Comparison of ENCODE assay signal across 9 mouse cellular contexts in the genomic region with DNA sequence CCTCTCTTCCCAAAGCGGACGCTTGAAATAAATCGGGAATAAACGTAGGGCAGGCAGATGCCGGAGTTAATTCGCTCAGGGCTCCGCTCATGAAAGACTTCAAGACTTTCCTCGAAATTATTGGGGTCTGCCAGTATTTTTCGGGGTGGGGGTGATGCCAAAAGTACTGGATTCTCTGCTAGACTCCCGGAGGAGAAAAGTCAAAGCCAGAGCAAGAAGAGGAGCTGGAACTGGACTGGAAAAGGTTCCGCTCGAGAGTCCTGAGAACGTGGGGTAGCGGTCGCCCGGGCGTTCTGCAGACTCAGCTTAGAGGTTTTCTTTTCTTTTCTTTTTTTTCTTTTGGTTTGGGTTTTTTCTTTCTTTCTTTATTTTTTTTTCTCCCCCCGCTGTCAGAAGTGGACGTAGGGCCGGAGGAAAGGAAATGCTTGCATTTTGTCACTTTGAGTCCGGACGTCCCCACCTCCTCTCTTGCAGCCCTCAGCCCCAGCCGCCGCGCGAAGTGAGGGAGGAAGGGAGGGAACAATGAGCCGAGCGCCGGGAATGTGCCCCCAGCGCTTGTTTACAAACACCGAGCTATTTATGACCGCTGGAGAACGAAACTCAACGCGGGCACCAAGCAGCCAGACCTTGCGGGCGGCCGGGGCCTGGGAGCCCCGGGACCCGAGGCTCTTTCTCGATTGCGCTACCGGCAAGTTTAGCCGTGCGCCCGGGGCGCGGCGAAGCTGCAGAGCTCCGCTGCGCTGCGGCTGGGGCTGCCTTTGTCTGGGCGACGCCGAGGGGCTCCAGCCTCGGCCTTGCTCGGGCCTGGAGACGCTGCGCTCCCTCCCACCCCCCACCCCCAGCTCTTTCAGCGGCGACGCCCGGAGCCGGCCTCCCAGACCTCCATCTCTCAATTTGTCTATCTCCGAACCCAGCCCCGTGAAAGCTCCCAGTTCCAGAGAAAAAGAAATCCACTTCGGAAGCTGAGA. TPM values are rescaled to one million over a fixed set of nuclear protein-coding genes. Genes with fewer than 3 reads are reported as not detected.
DNase-seq lines count a peak whose midpoint lies in the region; ATAC-seq lines count a peak whose summit lies in the region.
"Had no signal": no experiment of that assay in that cellular context is flagged by ENCODE, and none has a peak within 500 bp of the region (broad histone marks: within the 10 kb centered on the region; RNA-seq: fewer than 3 reads in every experiment).

No protein-coding gene starts in this region.

- H3K27ac ChIP-seq in embryonic facial prominence, embryonic 12.5 days = peak overlapping the region; percentile 99
- peak overlapping the region; percentile 99 for H3K27ac ChIP-seq in heart, embryonic 15.5 days
- peak overlapping the region; percentile 93 for H3K27ac ChIP-seq in limb, embryonic 11.5 days (replicated peaks; ENCODE audit: low read depth, low read length)
- peak overlapping the region; percentile 97 for H3K27ac ChIP-seq in midbrain, embryonic 14.5 days (replicated peaks; ENCODE audit: low read depth, low read length)

- H3K27me3 ChIP-seq in embryonic facial prominence, embryonic 12.5 days = peaks cover 6% of the 10 kb centered on the region; the same call in 1 of the 2 replicates
- H3K27me3 ChIP-seq in heart, embryonic 15.5 days = no peaks in the 10 kb centered on the region
- H3K27me3 ChIP-seq in limb, embryonic 11.5 days (ENCODE audit: control insufficient read depth, insufficient read depth, low read length) = peaks cover 18% of the 10 kb centered on the region
- H3K27me3 ChIP-seq in midbrain, embryonic 14.5 days (ENCODE audit: control insufficient read depth, insufficient read depth, low read length) = peaks cover 11% of the 10 kb centered on the region
- H3K27me3 ChIP-seq: CH12.LX had no signal

- H3K9ac ChIP-seq in embryonic facial prominence, embryonic 12.5 days = peak overlapping the region; percentile 94
- H3K9ac ChIP-seq in heart, embryonic 15.5 days = peak overlapping the region; percentile 96
- peak overlapping the region; percentile 97 for H3K9ac ChIP-seq in limb, embryonic 11.5 days (ENCODE audit: low read length)
- peak overlapping the region; percentile 88 for H3K9ac ChIP-seq in midbrain, embryonic 14.5 days (replicated peaks; ENCODE audit: low read length)

- H3K4me2 ChIP-seq in embryonic facial prominence, embryonic 12.5 days (replicated peaks) = peak overlapping the region; percentile 80
- H3K4me2 ChIP-seq in heart, embryonic 15.5 days = peak overlapping the region; percentile 81
- peak overlapping the region; percentile 55 for H3K4me2 ChIP-seq in limb, embryonic 11.5 days (ENCODE audit: low read depth, severe bottlenecking)
- H3K4me2 ChIP-seq in midbrain, embryonic 14.5 days (ENCODE audit: low read length) = peak overlapping the region; percentile 92

- ATAC-seq in embryonic facial prominence, embryonic 12.5 days (ENCODE audit: insufficient number of reproducible peaks, insufficient read depth, low FRiP score, low TSS enrichment) = peak; percentile 43; the same call in 1 of the 2 replicates
- peak; percentile 45 for ATAC-seq in heart, embryonic 15.5 days (replicated peaks; ENCODE audit: insufficient number of reproducible peaks, insufficient read depth, low FRiP score, low read depth)
- ATAC-seq in limb, embryonic 11.5 days (ENCODE audit: insufficient number of reproducible peaks, low FRiP score, low TSS enrichment, low read depth) = peak; percentile 18
- peak; percentile 55 for ATAC-seq in midbrain, embryonic 14.5 days (ENCODE audit: low FRiP score, low TSS enrichment)

- no peaks in the 10 kb centered on the region for H3K36me3 ChIP-seq in embryonic facial prominence, embryonic 12.5 days
- no peaks in the 10 kb centered on the region for H3K36me3 ChIP-seq in heart, embryonic 15.5 days
- H3K36me3 ChIP-seq in limb, embryonic 11.5 days (ENCODE audit: control insufficient read depth, insufficient read depth, low read length) = no peaks in the 10 kb centered on the region
- H3K36me3 ChIP-seq in midbrain, embryonic 14.5 days (ENCODE audit: control insufficient read depth, insufficient read depth, low read length) = no peaks in the 10 kb centered on the region

- peak; percentile 69 for DNase-seq in kidney, adult 18-20 months
- no peak for DNase-seq in kidney, adult 11 months
- DNase-seq in adipocyte (ENCODE audit: low spot score) = peak; percentile 74
- peak; percentile 82 for DNase-seq in limb, embryonic 11.5 days (ENCODE audit: low spot score)
- peak; percentile 81 for DNase-seq in midbrain, embryonic 14.5 days
- DNase-seq in thymus, postnatal 14 days = no peak

- peak overlapping the region; percentile 65 for H3K4me3 ChIP-seq in embryonic facial prominence, embryonic 12.5 days
- H3K4me3 ChIP-seq in heart, embryonic 15.5 days = peak overlapping the region; percentile 70
- H3K4me3 ChIP-seq in limb, embryonic 11.5 days (ENCODE audit: low read depth, low read length) = peak overlapping the region; percentile 62
- peak overlapping the region; percentile 62 for H3K4me3 ChIP-seq in midbrain, embryonic 14.5 days (replicated peaks; ENCODE audit: low read depth, low read length)

- under 1% methylated on average over 67 of the region's 67 CpGs for WGBS in embryonic facial prominence, embryonic 12.5 days
- under 1% methylated on average over 67 of the region's 67 CpGs for WGBS in heart, embryonic 15.5 days
- under 1% methylated on average over 63 of the region's 67 CpGs for WGBS in limb, embryonic 11.5 days
- WGBS in midbrain, embryonic 14.5 days = under 1% methylated on average over 67 of the region's 67 CpGs

- peaks cover 11% of the 10 kb centered on the region for H3K4me1 ChIP-seq in embryonic facial prominence, embryonic 12.5 days
- peaks cover 17% of the 10 kb centered on the region for H3K4me1 ChIP-seq in heart, embryonic 15.5 days (replicated peaks)
- peaks cover 8% of the 10 kb centered on the region; the same call in 1 of the 2 replicates for H3K4me1 ChIP-seq in limb, embryonic 11.5 days (ENCODE audit: control insufficient read depth, insufficient read depth, low read length)
- peaks cover 16% of the 10 kb centered on the region for H3K4me1 ChIP-seq in midbrain, embryonic 14.5 days (ENCODE audit: control insufficient read depth, insufficient read depth, low read length)

- H3K9me3 ChIP-seq in embryonic facial prominence, embryonic 12.5 days = no peaks in the 10 kb centered on the region
- H3K9me3 ChIP-seq in heart, embryonic 15.5 days (replicated peaks) = no peaks in the 10 kb centered on the region
- no peaks in the 10 kb centered on the region for H3K9me3 ChIP-seq in limb, embryonic 11.5 days (ENCODE audit: control insufficient read depth, low read length)
- H3K9me3 ChIP-seq in midbrain, embryonic 14.5 days (ENCODE audit: control insufficient read depth, low read length) = no peaks in the 10 kb centered on the region

RNA-seq across cellular contexts. Expression of a gene that starts 0.7 kb away (rescaled TPM):
- polyA plus RNA-seq in embryonic facial prominence, embryonic 12.5 days (2016; fragmentation: Nextera tagmentation; extraction: Ambion mirVana) = 108 and 113 TPM in 2 replicates
- polyA plus RNA-seq in heart, embryonic 15.5 days (2015; fragmentation: Nextera tagmentation; extraction: Ambion mirVana) = 51.8 and 67.7 TPM in 2 replicates
- 69.8 and 85.0 TPM in 2 replicates for polyA plus RNA-seq in limb, embryonic 11.5 days (2014; fragmentation: Nextera tagmentation; extraction: Ambion mirVana)
- 33.4 and 51.7 TPM in 2 replicates for polyA plus RNA-seq in midbrain, embryonic 14.5 days (2014; fragmentation: Nextera tagmentation; extraction: Ambion mirVana)

Comparison
In these comparisons a context has a peak if more than half of its experiments do, and no peak if none do; other contexts are left out.
1. DNase-seq: peak in kidney, adult 18-20 months (single experiment), adipocyte (single experiment), limb, embryonic 11.5 days (single experiment) and midbrain, embryonic 14.5 days (single experiment); none in kidney, adult 11 months (single experiment) and thymus, postnatal 14 days (single experiment).
2. Peak in every context shown above with its lines, with median percentiles within 50 percentile points of each other: ATAC-seq, H3K27ac ChIP-seq, H3K4me2 ChIP-seq, H3K4me3 ChIP-seq and H3K9ac ChIP-seq.